Mouse (Mus musculus): ENCODE data around the gene Naa35.

GRCm38 (mm10) chr13:59661387-59661786 lies 76.3 kb downstream of the Naa35 start:
- TF ChIP-seq CTCF (IDR thresholded peaks at IDR 0.05; ENCODE audit: low read depth, low read length) (no peak), POLR2A (IDR thresholded peaks at IDR 0.05; ENCODE audit: borderline replicate concordance, low read depth, low read length) (no peak)

Measured in bone marrow macrophage, adult 2 months (primary cell).